Mouse (Mus musculus) urinary bladder, postnatal 25 days (tissue): ENCODE data around the gene Ptpre.
"Not testable (repeated sequence)": the region's sequence is repeated elsewhere in the genome, so short reads cannot be mapped to it uniquely, and the experiment has no call there.

Experiments used
- DNase-seq: peaks from one replicate; pipeline ENCODE4 v3.0.0; 2022; ENCODE audit warnings: low spot score

Gene Ptpre

DNA sequence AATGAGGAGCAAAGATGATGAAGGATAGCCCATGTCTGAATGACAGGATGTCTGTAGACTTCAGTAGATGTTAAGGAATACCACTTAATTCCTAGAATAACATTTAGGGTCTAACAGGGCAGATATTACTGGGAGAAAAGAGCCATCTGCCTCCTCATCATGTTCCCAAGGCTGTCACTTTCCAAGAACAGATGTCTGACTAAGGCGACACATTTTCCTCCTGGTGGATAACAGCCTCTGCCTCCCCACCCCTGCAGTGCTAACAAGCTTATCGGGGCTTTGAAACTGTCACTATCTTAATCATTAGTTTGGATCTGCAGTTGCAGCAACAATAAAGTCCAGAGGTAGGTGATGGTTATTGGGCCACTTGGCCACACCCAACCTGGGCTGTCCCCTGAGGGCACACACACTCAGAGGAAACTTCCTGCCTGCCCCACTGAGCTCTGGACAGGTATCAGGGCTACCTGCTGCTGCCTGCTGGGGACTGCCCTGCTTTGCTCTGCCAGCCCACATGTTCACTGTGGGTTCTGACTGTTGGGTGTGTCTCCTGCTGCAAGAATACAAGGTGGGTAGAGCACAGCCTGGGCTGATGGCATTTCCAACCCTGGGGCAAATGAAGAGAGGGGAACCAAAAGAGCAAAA lies 2.6 kb upstream of the Ptpre start:
- no peak for DNase-seq

- no peak for DNase-seq
Measured at GRCm38 (mm10) chr7:135535908-135536307, 1.4 kb upstream of the Ptpre start.

- peak; percentile 35 for DNase-seq
Measured at GRCm38 (mm10) chr7:135537948-135538741, 864 bp downstream of the Ptpre start.

DNA sequence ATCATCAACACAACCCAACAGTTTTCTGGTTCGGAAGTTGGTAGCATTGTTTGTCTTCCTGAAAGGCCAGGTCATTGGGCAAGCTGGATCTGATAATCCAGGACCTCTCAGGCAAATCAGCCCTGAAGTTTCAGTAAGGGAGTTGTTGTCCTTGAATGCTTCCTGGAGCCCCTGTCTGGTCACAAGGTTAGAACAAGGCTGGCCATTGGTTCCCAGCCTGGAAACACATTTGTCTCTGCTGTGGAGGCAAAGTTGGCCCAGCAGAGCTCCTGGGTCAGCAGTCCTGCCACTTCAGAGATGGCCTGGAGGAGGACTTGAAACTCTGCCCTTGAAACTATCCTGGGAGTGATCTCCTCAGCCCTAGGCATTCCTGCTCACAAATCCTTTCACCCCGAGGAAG lies 2.1 kb downstream of the Ptpre start:
- DNase-seq: no peak

DNA sequence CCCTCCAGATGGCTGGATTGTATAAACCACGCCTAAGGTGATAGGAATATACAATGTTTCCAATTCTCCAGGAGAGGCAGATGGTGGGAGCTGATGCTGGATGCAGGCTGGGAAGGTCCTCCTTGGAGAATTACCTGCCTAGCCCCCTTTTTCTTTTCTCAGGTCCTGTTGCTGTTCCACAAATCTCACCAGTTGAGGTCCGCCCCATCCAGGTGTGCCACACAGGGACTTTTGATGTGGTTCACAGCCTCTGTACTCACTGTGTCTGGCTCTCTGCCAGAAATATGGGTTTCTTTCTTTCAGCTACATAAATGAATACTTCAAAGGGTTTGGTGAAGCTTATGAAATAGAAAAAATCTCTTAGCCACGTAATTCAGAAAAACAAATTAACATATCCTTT lies 5.0 kb downstream of the Ptpre start:
- no peak for DNase-seq

DNA sequence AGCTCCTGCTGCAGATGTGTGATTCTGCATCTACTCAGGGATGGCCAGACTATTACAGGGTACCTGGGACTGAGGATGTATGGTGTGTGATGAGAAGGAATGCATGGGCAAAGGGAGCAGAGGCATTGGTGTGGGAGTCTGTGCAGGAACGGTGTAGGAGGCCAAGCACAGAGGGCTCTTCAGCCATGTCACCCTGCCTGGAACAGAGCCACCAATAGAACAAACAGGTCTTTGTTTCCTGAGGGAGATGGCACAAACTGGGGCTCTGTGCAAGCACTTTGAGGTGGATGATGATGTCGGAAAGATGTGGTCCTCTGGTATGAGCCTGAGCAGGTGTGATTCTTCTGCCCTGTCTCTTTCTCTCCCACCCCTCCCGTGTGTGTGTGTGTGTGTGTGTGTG lies 5.8 kb downstream of the Ptpre start:
- no peak for DNase-seq

GRCm38 (mm10) chr7:135544321-135544720 lies 7.0 kb downstream of the Ptpre start:
- DNase-seq: no peak

DNA sequence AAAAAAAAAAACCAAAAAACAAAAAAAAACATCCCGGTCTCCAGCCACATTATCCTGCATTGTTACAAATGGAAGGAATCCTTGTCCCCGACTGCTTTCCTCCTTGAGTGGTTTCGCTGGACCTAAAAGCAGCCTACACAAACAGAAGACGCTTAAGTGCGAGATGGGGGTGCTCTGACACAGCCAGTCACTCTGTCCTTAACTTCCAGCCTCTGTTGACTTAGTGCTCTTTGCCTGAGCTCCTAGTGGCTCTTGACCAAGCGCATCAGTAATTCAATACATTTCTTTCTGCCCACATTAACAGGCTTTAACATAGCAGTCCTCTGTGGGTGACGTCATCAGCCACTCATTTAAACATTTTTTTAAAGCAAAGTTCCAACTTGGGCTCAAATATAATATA lies 8.7 kb downstream of the Ptpre start:
- DNase-seq: no peak

DNA sequence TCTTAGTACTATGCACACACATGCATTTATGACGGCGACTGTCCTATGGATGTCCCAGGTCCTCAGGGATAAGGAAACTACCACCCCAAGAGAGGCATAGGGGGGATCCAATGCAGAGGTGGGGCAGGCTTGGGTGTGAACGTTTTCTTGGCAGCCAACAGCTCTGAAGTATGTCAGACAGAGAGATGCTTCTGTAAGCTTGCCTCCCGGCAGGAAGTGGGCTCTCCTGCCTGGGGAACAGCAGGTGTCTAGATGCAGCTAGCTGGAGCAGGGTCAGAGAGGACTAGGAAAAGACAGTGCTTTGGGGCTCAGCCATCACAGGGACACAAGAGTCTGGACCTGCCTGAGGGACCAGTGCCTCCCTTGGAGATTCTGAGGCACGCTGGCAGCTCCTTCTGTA lies 9.2 kb downstream of the Ptpre start:
- DNase-seq: no peak

DNA sequence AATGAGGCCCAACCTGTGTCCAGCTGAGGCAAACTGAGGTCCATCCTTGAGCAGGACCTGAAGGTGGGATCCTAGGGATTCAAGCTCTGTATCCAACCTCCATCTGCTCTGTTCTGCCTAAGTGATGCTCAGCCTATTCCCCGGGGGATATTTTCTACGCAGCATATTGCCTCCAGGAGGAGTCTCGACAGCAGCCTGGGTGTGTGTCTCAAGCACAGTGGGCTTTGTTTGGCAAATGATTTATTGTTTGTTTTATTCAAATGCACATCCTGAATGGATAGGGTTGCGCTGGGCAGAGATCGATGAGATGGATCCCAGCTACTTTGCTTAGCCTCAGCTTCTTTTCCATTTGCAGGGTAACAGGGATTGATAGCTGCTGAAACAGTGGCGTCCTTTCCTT lies 11.2 kb downstream of the Ptpre start:
- DNase-seq: no peak

GRCm38 (mm10) chr7:135551547-135551946 lies 14.3 kb downstream of the Ptpre start:
- DNase-seq: no peak

DNA sequence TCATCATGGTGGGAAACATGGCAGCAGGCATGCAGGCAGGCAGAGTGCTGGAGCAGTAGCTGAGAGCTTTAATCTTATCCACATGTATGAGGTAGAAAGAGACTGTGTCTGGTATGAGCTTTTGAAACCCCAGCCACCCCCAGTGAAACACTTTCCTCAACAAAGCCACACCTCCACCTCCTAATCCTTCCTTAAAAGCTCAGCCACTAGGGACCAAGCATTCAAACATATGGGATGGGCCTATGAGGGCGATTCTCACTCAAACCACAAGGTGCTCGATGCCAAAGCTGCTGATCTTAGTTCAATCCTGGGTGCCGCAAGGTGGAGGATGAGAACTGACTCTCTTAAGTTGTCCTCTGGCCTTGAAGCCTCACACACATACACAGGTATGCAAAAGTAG lies 16.3 kb downstream of the Ptpre start:
- DNase-seq: no peak

GRCm38 (mm10) chr7:135556663-135557402 lies 19.6 kb downstream of the Ptpre start:
- no peak for DNase-seq

GRCm38 (mm10) chr7:135560280-135560679 lies 23.0 kb downstream of the Ptpre start:
- DNase-seq: no peak

GRCm38 (mm10) chr7:135564022-135564421 lies 26.7 kb downstream of the Ptpre start:
- DNase-seq: no peak

DNA sequence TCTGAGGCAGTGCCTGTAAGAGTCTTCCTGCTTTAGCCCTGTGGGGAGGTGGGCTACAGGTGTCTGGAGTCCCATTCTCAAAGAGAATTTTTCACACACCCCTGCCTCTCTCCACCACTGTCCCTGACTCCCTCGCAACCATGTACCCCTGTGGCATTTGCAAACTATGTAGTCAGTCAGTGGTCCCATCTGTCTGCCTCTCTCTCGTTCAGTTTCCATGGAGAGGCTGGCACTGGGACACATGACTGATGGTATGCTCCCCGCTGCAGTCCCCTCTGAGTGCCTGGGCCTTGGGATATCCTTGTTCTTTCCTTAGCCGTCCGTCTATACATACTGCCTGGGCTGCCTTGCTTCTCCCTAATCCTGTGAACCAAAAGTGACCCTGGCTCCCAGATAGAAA lies 28.7 kb downstream of the Ptpre start:
- no peak for DNase-seq

DNA sequence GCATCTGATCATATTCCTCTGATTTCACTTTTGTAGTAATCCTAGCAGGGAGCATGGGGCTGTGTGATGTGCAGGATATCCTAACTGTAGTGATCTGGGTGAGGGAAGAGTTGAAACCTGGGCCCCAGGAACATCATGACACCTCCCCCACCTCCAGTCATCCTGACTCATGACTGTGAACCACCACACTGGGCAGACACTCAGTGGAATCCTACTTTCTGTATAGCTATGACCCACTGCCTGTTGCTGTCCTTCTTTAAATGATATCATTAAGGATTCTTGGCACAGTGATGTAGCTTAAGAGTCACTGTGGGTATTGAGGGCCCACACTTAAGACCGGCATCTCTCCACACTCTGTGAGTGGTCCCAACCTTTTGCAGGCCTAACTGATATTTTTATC lies 30.3 kb downstream of the Ptpre start:
- no peak for DNase-seq

GRCm38 (mm10) chr7:135568550-135568949 lies 31.3 kb downstream of the Ptpre start:
- no peak for DNase-seq

GRCm38 (mm10) chr7:135571392-135571791 lies 34.1 kb downstream of the Ptpre start:
- DNase-seq: no peak

DNA sequence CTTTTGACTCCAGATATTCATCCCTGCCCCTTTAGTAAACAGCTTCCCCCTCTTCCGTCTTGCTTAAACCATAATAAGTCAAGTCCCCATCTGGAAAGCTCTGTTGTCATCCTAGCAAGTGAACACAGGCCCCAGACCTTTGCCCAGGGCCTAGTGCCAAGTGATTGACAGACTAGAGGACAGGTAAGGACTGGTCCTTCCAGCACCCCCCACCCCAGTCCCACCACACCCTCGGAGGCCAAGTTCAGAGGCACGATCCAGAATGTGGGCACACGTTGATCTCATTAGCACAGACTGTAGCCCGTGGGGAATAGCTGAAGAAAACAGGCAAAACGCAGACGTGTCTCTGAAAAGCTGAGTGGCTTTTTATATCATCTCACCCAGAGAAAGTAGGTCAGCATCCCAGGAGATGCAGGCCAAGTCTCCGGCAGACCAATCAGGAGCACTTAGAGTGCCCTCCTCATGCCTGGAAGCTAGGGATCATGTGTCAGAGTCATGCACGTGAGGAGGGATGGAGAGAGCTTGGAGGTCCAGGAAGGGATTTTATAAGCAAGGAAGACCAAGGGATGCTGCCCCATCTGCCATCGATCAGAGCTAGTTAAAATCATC lies 34.8 kb downstream of the Ptpre start:
- DNase-seq: peak; percentile 39

DNA sequence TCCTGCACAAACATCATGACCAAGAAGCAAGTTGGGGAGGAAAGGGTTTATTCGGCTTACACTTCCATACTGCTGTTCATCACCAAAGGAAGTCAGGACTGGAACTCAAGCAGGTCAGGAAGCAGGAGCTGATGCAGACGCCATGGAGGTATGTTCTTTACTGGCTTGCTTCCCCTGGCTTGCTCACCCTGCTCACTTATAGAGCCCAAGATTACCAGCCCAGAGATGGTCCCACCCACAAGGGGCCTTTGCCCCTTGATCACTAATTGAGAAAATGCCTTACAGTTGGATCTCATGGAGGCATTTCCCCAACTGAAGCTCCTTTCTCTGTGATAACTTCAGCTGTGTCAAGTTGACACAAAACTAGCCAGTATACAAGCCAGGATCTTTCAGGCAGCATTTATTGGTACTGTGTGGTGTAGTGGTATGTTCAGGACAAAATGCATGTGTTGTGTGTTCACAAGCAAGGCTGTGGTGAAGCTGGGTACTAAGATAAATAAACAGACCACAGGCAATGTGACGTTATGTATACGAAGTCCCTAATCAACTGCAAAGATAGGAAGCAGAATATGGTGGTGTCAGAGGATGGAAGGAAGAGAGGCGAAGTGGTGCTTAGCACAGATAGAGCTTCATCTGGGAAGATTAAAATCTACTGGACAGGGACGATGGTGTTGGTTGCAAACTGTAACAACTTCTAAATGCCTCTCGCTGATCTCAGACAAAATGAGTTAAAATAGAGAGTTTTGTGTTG lies 38.2 kb downstream of the Ptpre start:
- not testable (repeated sequence) for DNase-seq

GRCm38 (mm10) chr7:135576329-135576728 lies 39.0 kb downstream of the Ptpre start:
- DNase-seq: no peak
